Mouse (Mus musculus) MEL (cell line): ENCODE results near the gene Hyou1. TPM values are rescaled to one million over a fixed set of nuclear protein-coding genes. Genes with fewer than 3 reads are reported as not detected.

Experiments used
- DNase-seq: peaks from one replicate; pipeline ENCODE4 v3.0.0; 2011; ENCODE audit warnings: low read depth, low spot score
- H3K27ac ChIP-seq: 2 replicates; pipeline ENCODE4 v1.5.1; 2012; ENCODE audit warnings: low read depth, mild to moderate bottlenecking, control low read depth, low read length, moderate library complexity; ENCODE audit not compliant: control insufficient read depth
- H3K27me3 ChIP-seq, 2 experiments: fragments of 150-350 bp in 1 of 2; sonication (generic) in 1 of 2; 2 replicates each; pipeline ENCODE4 v1.6.1; 2012; ENCODE audit warnings: low read length in 2 of 2, mild to moderate bottlenecking in 2 of 2, improper control_type of control experiment in 1 of 2, moderate library complexity in 1 of 2; ENCODE audit not compliant: insufficient read depth in 2 of 2, control insufficient read depth in 1 of 2
- H3K36me3 ChIP-seq, 2 experiments: 2 replicates each; pipeline ENCODE4 v1.6.1; 2012 to 2014; ENCODE audit warnings: low read length in 2 of 2, improper control_type of control experiment in 1 of 2, inconsistent platforms in 1 of 2, mild to moderate bottlenecking in 1 of 2; ENCODE audit not compliant: insufficient read depth in 2 of 2, control insufficient read depth in 1 of 2
- H3K4me1 ChIP-seq, 2 experiments: fragments of 150-350 bp in 1 of 2; sonication (generic) in 1 of 2; 2 replicates each; pipeline ENCODE4 v1.6.1; 2012; ENCODE audit warnings: low read length in 2 of 2, improper control_type of control experiment in 1 of 2, mild to moderate bottlenecking in 1 of 2; ENCODE audit not compliant: insufficient read depth in 2 of 2, control insufficient read depth in 1 of 2
- H3K4me3 ChIP-seq, 2 experiments: fragments of 150-350 bp in 1 of 2; sonication (generic) in 1 of 2; 2 replicates each; pipeline ENCODE4 v1.5.1; 2012; ENCODE audit warnings: low read depth in 2 of 2, low read length in 2 of 2, mild to moderate bottlenecking in 2 of 2, moderate library complexity in 2 of 2, control low read depth in 1 of 2, improper control_type of control experiment in 1 of 2; ENCODE audit not compliant: control insufficient read depth in 1 of 2, insufficient read depth in 1 of 2
- H3K79me2 ChIP-seq: 2 replicates; pipeline ENCODE4 v1.6.1; 2012; ENCODE audit warnings: mild to moderate bottlenecking, low read length, moderate library complexity; ENCODE audit not compliant: control insufficient read depth, poor library complexity, insufficient read depth
- H3K9ac ChIP-seq: 2 replicates; pipeline ENCODE4 v1.6.1; 2012; ENCODE audit warnings: low read depth, mild to moderate bottlenecking, control low read depth, low read length, moderate library complexity; ENCODE audit not compliant: control insufficient read depth, poor library complexity, severe bottlenecking
- H3K9me3 ChIP-seq: fragments of 150-350 bp; sonication (generic); replicated peaks from 2 replicates; pipeline ENCODE4 v1.6.1; 2012; ENCODE audit warnings: mild to moderate bottlenecking, low read length, improper control_type of control experiment, moderate library complexity; ENCODE audit not compliant: insufficient read depth
- CHD1 ChIP-seq: IDR thresholded peaks from 2 replicates; pipeline ENCODE4 v1.6.1; 2012; ENCODE audit warnings: low read depth, mild to moderate bottlenecking, inconsistent platforms, low read length, improper control_type of control experiment
- CTCF ChIP-seq, 3 experiments: IDR thresholded peaks in 2 of 3; conservative IDR thresholded peaks in 1 of 3; 2 replicates each; pipeline ENCODE4 v1.5.1; 2011 to 2012; ENCODE audit warnings: low read length in 3 of 3, low read depth in 2 of 3, mild to moderate bottlenecking in 2 of 3, improper control_type of control experiment in 1 of 3, inconsistent platforms in 1 of 3, mixed read lengths in 1 of 3, moderate library complexity in 1 of 3; ENCODE audit not compliant: control insufficient read depth in 1 of 3, insufficient read depth in 1 of 3, poor library complexity in 1 of 3, severe bottlenecking in 1 of 3
- EP300 ChIP-seq, 2 experiments: IDR thresholded peaks; 2 replicates each; pipeline ENCODE4 v1.6.1; 2011; ENCODE audit warnings: improper control_type of control experiment in 2 of 2, low read length in 2 of 2, low read depth in 1 of 2, mild to moderate bottlenecking in 1 of 2
- ETS1 ChIP-seq: IDR thresholded peaks from 2 replicates; pipeline ENCODE4 v1.6.1; 2012; ENCODE audit warnings: low read depth, mild to moderate bottlenecking, inconsistent platforms, low read length, improper control_type of control experiment, moderate library complexity
- HCFC1 ChIP-seq: IDR thresholded peaks from 2 replicates; pipeline ENCODE4 v1.6.1; 2012; ENCODE audit warnings: low read depth, mild to moderate bottlenecking, inconsistent platforms, low read length, improper control_type of control experiment, moderate library complexity
- JUND ChIP-seq: IDR thresholded peaks from 2 replicates; pipeline ENCODE4 v1.6.1; 2011; ENCODE audit warnings: low read depth, mild to moderate bottlenecking, improper control_type of control experiment, low read length
- MAFK ChIP-seq: IDR thresholded peaks from 2 replicates; pipeline ENCODE4 v1.6.1; 2011; ENCODE audit warnings: low read depth, mild to moderate bottlenecking, low read length, improper control_type of control experiment, borderline replicate concordance
- MAZ ChIP-seq: IDR thresholded peaks from 2 replicates; pipeline ENCODE4 v1.6.1; 2012; ENCODE audit warnings: low read depth, mild to moderate bottlenecking, inconsistent platforms, low read length, improper control_type of control experiment
- MYB ChIP-seq: IDR thresholded peaks from 2 replicates; pipeline ENCODE4 v1.6.1; 2011; ENCODE audit warnings: mild to moderate bottlenecking, low read depth, low read length, improper control_type of control experiment
- MYC ChIP-seq: IDR thresholded peaks from 2 replicates; pipeline ENCODE4 v1.6.1; 2011; ENCODE audit warnings: low read depth, mild to moderate bottlenecking, low read length, improper control_type of control experiment, moderate library complexity
- NELFE ChIP-seq: IDR thresholded peaks from 2 replicates; pipeline ENCODE4 v1.6.1; 2011; ENCODE audit warnings: low read depth, low read length, improper control_type of control experiment
- NRF1 ChIP-seq: IDR thresholded peaks from 2 replicates; pipeline ENCODE4 v1.6.1; 2014; ENCODE audit warnings: low read depth, mild to moderate bottlenecking, inconsistent platforms, low read length, improper control_type of control experiment, moderate library complexity; ENCODE audit not compliant: poor library complexity, insufficient read depth, severe bottlenecking
- POLR2A ChIP-seq, 2 experiments: IDR thresholded peaks; 2 replicates each; pipeline ENCODE4 v1.6.1; 2011 to 2012; ENCODE audit warnings: low read length in 2 of 2, mild to moderate bottlenecking in 2 of 2, control low read depth in 1 of 2, improper control_type of control experiment in 1 of 2, low read depth in 1 of 2, moderate library complexity in 1 of 2; ENCODE audit not compliant: control insufficient read depth in 1 of 2, insufficient read depth in 1 of 2, poor library complexity in 1 of 2
- POLR2AphosphoS2 ChIP-seq: IDR thresholded peaks from 2 replicates; pipeline ENCODE4 v1.6.1; 2011; ENCODE audit warnings: low read length, improper control_type of control experiment
- SIN3A ChIP-seq: IDR thresholded peaks from 2 replicates; pipeline ENCODE4 v1.6.1; 2012; ENCODE audit warnings: low read length, improper control_type of control experiment, inconsistent platforms
- SMC3 ChIP-seq: IDR thresholded peaks from 2 replicates; pipeline ENCODE4 v1.6.1; 2011; ENCODE audit warnings: low read depth, low read length, improper control_type of control experiment
- TAL1 ChIP-seq: IDR thresholded peaks from 2 replicates; pipeline ENCODE4 v1.6.1; 2012; ENCODE audit warnings: mild to moderate bottlenecking, inconsistent platforms, low read length, moderate library complexity, mixed read lengths
- TBP ChIP-seq: IDR thresholded peaks from 2 replicates; pipeline ENCODE4 v1.8.0; 2011; ENCODE audit warnings: low read depth, low read length, improper control_type of control experiment
- USF2 ChIP-seq, 2 experiments: IDR thresholded peaks; 2 replicates each; pipeline ENCODE4 v1.6.1; 2011 to 2012; ENCODE audit warnings: improper control_type of control experiment in 2 of 2, low read length in 2 of 2, borderline replicate concordance in 1 of 2, inconsistent platforms in 1 of 2, low read depth in 1 of 2, mild to moderate bottlenecking in 1 of 2; ENCODE audit not compliant: insufficient read depth in 1 of 2
- ZKSCAN1 ChIP-seq: IDR thresholded peaks from 2 replicates; pipeline ENCODE4 v1.6.1; 2012; ENCODE audit warnings: low read depth, mild to moderate bottlenecking, inconsistent platforms, low read length, improper control_type of control experiment, moderate library complexity
- ZMIZ1 ChIP-seq: IDR thresholded peaks from 2 replicates; pipeline ENCODE4 v1.6.1; 2012; ENCODE audit warnings: low read depth, mild to moderate bottlenecking, inconsistent platforms, low read length, improper control_type of control experiment, moderate library complexity
- polyA plus RNA-seq, 2 experiments: library from polyadenylated mRNA; stranded (reverse) in 1 of 2; unstranded in 1 of 2; fragments of >175 nt in 1 of 2; fragments of >200 nt in 1 of 2; gene quantifications; 2 replicates each; pipeline versions ENCODE4 v1.2.1 to v1.2.4; 2012; ENCODE audit warnings: low replicate concordance in 2 of 2, low read depth in 1 of 2; ENCODE audit not compliant: insufficient read length in 2 of 2, insufficient read depth in 1 of 2, missing spikeins in 1 of 2
- total RNA-seq: library from RNA; depleted of rRNA; stranded (reverse); fragments of 300-350 nt; gene quantifications from 2 replicates; pipeline ENCODE4 v1.2.3, GENCODE M21; 2012

Gene Hyou1
- total and polyA plus RNA-seq, 3 experiments, result 160 to 186 TPM; not detected in 1

GRCm38 (mm10) chr9:44337436-44338169 lies 41.7 kb upstream of the Hyou1 start:
- Histone ChIP-seq H3K79me2 (peaks cover 47% of the 10 kb centered on the region), H3K27ac (no peak overlapping the region), H3K4me3 (peak overlapping the region in 1 of 2 experiments; percentile 86; a peak in 2 of 4 replicates), H3K9ac (no peak overlapping the region; the same call in 1 of the 2 replicates), H3K27me3 (no peaks in the 10 kb centered on the region), H3K4me1 (peaks cover 7 to 19% of the 10 kb centered on the region in 2 experiments), H3K36me3 (peaks cover 0 to 23% of the 10 kb centered on the region in 2 experiments; a peak in 3 of 4 replicates), H3K9me3 (no peaks in the 10 kb centered on the region)
- peak; percentile 55 for DNase-seq
- TF ChIP-seq SIN3A, result peak; percentile 30; the same call in 1 of the 2 replicates
- TF ChIP-seq NELFE, result no peak
- peak; percentile 73 for TF ChIP-seq POLR2AphosphoS2
- peak; percentile 8 to 27; a peak in 2 of 4 replicates for TF ChIP-seq POLR2A (IDR thresholded peaks at IDR 0.05; ENCODE audit: control insufficient read depth in 1 of 2, insufficient read depth in 1 of 2, low read depth in 1 of 2, low read length in 2 of 2, poor library complexity in 1 of 2)

DNA sequence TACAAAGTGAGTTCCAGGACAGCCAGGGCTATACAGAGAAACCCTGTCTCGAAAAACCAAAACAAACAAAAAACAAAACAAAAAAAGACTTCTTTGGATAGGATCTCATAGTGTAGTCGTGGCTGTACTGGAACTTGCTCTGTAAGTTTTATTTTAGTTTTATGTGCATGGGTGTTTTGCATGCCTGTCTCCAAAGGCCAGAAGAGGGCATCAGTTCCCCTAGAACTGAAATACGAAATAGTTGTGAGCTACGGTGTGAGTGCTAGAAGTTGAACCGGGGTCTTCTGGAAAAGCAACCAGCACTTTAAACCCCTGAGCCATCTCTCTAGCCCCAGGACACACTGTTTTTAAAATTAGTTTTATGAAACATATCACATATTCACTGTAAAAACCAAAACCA lies 40.7 kb upstream of the Hyou1 start:
- peak; percentile 19 to 52 (median 28); a peak in 3 of 6 replicates for TF ChIP-seq CTCF (IDR thresholded peaks at IDR 0.05 in 2 of 3, conservative IDR thresholded peaks at IDR 0.05 in 1 of 3; ENCODE audit: control insufficient read depth in 1 of 3, insufficient read depth in 1 of 3, low read depth in 2 of 3, low read length in 3 of 3, poor library complexity in 1 of 3, severe bottlenecking in 1 of 3)
- TF ChIP-seq CHD1, result no peak
- TF ChIP-seq SIN3A, result peak; percentile 29; the same call in 1 of the 2 replicates
- TF ChIP-seq SMC3, result peak; percentile 54
- no peak for TF ChIP-seq JUND
- Histone ChIP-seq H3K36me3 (peaks cover 0 to 27% of the 10 kb centered on the region in 2 experiments; a peak in 3 of 4 replicates), H3K4me1 (peaks cover 8 to 23% of the 10 kb centered on the region in 2 experiments), H3K79me2 (peaks cover 49% of the 10 kb centered on the region), H3K4me3 (no peak overlapping the region), H3K27me3 (no peaks in the 10 kb centered on the region), H3K9ac (no peak overlapping the region), H3K27ac (no peak overlapping the region), H3K9me3 (no peaks in the 10 kb centered on the region)
- peak; percentile 60 for DNase-seq

- peak overlapping the region; percentile 83 for H3K27ac ChIP-seq
- H3K9ac ChIP-seq, result peak overlapping the region; percentile 63
- peak overlapping the region in 1 of 2 experiments; percentile 43; a peak in 3 of 4 replicates for H3K4me3 ChIP-seq
- H3K9me3 ChIP-seq, result no peaks in the 10 kb centered on the region
- H3K4me1 ChIP-seq, result peaks cover 8 to 27% of the 10 kb centered on the region in 2 experiments
- peaks cover 32% of the 10 kb centered on the region for H3K79me2 ChIP-seq
- no peaks in the 10 kb centered on the region for H3K27me3 ChIP-seq
- peaks cover 0 to 33% of the 10 kb centered on the region in 2 experiments; a peak in 2 of 4 replicates for H3K36me3 ChIP-seq
- TF ChIP-seq MYB, result no peak
- TF ChIP-seq TBP, result no peak
- TF ChIP-seq MAZ, result no peak
- no peak for TF ChIP-seq ZMIZ1
- TF ChIP-seq SIN3A, result no peak
- TF ChIP-seq NRF1, result no peak
- no peak for TF ChIP-seq POLR2A (IDR thresholded peaks at IDR 0.05; ENCODE audit: control insufficient read depth in 1 of 2, insufficient read depth in 1 of 2, low read depth in 1 of 2, low read length in 2 of 2, poor library complexity in 1 of 2)
- no peak for TF ChIP-seq ETS1
- no peak for TF ChIP-seq HCFC1
- no peak for TF ChIP-seq ZKSCAN1
- TF ChIP-seq USF2 (IDR thresholded peaks at IDR 0.05; ENCODE audit: borderline replicate concordance in 1 of 2, insufficient read depth in 1 of 2, low read depth in 1 of 2, low read length in 2 of 2), result no peak
- no peak for TF ChIP-seq POLR2AphosphoS2
- TF ChIP-seq MAFK, result no peak
- no peak for TF ChIP-seq CHD1
- TF ChIP-seq EP300 (IDR thresholded peaks at IDR 0.05; ENCODE audit: low read depth in 1 of 2, low read length in 2 of 2), result no peak
- no peak for TF ChIP-seq MYC
- no peak for TF ChIP-seq TAL1
- no peak for DNase-seq
Measured at GRCm38 (mm10) chr9:44341487-44341886, 37.8 kb upstream of the Hyou1 start.
